Mouse (Mus musculus): ENCODE measurements around the gene Hoxd9.

The Hoxd9 gene

DNA sequence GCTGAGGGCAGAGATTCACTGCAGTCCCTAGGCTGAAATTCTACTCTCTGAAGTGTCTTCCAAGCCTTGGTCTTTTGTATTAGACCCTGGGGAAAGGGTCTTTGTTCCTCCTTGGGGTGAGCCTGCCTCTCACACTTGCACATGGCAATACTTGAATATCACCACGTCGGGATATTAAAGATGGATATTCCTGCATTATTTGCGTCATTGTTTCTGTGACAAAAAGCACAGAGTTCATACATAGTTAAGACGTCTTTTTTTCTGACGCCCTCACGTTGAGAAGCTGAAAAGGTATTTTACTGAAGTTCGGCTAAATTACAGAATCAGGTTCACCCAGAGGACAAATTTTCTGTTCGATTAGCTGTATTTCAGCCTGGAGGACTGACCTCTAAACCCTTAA is 32.8 kb downstream of the Hoxd9 start:
- in situ Hi-C loops (cut with MboI, MseI) = no loop called here

DNA sequence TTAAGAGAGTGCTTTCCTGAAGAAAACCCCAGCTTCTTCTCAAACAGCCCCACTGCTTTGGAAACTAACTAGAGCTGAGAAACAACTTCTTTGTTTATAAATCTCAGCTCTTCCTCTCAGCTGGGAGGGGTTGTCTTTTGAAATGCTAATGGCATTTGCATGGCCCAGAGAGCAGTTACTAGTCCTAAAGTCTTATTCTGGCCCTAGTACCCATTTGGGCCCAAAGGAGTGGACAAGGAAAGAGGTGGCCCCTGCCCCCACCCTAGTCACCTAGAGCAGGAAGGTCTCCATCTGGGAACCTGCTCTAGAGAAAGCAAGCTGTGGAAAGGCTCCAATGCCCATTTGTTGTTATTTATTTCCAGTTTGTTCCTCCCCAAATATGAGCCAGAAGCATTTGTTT is 33.5 kb downstream of the Hoxd9 start:
- in situ Hi-C loops (cut with MboI, MseI) = no loop called here

DNA sequence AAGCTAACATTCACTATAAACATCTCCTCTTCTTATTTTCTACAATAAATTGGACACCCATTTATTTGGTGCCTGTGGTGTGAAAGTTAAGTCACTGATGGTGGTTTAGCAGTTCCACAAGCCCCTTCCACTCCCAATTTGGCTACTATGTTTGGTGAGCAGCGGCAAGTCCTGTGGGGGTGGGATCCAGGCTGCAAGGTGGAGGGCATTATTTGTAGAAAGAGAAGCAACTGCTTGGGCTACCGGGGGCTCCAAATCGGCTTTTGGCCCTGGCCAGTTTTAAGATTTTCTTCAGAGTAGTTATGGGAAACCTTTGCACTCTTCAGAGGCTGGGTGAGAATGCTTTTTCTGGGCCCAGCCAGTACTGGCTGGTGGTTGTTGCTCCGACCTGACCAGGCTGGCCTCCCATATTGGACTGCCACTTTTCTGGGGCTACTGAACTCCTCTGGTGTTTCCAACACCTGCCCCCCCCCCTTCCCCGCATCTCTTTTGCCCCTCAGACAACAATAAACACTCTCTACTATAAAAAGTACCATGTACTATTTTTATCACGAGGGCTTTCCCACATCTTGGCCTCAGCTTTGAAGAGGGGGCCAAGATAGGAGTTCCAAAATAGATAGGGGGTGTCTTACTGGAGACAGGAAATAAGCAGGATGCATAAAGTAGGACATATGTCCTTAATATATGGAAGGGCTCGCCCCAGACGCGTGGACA is 34.4 kb downstream of the Hoxd9 start:
- in situ Hi-C loops (cut with MboI, MseI) = no loop called here

DNA sequence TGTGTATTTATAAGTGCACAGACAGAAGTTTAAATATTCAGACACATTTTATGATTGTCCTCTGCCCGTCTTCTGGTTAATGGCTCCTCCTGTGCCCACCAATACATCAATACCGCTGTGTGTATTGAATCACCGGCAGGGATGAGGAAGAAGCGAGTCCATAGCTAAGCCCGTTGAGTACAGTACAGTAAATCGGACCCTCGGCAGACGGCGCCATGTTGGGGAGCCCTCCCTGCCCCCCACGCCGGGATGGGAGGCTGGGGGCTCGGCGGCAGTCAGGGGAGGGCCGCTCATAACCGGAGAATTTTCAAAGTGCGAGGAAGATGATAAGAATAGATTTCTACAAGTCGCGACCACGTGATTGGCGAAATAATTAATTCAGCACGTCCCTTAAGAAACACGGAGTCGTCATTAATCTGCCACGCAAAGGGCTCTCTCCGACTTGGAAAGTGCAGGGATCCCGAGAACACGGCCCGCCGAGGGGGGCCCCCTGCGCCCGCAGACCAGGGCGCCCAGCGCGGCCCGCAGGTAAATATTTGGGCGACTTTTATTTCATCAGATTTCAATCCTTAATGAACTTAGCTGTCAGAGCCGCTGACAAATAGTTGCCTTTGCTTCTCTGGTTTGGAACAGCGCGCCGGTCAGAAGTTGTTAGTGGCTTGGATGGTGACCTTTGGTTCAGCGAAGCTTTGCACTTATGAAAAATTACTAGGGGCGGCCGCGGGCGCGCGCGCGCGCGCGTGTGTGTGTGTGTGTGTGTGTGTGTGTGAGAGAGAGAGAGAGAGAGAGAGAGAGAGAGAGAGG is 35.2 kb downstream of the Hoxd9 start:
- in situ Hi-C loops (cut with MboI, MseI) = no loop called here

DNA sequence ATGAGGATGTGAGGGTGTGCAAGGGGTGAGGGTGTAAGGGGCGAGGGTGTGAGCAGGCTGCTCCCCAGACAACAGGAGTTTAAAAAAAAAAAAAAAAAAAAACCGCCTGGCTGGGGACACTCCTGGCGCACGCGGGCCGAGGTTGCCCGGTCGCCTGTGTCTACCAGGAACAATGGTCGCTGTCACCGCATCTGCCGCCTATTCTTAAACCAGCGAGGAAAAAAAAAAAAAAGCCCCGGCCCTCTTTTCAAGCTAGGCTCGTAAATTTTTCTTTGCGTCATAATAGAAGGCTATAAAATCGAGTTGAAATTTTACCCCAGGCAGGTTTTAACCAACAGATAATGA is 35.8 kb downstream of the Hoxd9 start:
- in situ Hi-C loops (cut with MboI, MseI) = no loop called here

DNA sequence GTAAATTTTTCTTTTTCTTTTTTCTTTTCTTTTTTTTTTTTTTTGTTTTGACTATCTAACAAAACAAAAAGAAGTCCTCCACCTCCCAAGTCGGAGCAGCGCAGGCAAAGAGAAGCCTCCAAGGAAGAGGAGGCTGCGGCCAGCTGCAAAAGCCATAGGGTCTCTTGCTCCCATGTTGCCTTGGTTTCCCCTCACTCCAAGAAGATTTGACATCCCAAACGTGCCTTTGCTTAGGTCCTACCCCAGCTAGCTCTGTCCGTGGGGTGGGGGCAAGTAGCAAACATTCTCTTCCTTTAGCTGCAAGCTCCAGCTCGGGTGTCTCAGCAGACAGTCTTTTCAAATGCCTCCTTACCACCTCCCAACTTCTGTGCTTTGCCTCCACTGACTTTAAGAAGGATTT is 36.2 kb downstream of the Hoxd9 start:
- in situ Hi-C loops (cut with MboI, MseI) = no loop called here

DNA sequence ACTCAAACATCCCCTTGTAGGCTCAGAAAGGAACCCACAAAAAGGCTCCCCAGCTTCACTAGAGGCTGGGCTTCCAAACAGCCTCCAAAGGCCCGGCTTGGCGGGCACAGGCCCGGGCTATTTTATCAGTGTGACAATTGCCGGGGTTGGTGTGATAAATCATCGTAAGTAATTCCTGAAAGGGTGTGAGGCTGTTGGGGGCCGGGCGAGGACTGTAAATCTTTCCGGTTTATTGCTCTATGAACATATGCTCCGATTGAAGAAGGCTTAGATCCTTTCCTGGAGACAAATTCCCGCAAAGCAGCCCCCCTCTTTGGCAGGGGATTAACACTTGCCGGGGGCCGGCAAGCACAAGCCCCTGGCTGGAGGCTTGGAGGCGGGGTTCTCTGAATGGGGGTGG is 36.9 kb downstream of the Hoxd9 start:
- in situ Hi-C loops (cut with MboI, MseI) = no loop called here

DNA sequence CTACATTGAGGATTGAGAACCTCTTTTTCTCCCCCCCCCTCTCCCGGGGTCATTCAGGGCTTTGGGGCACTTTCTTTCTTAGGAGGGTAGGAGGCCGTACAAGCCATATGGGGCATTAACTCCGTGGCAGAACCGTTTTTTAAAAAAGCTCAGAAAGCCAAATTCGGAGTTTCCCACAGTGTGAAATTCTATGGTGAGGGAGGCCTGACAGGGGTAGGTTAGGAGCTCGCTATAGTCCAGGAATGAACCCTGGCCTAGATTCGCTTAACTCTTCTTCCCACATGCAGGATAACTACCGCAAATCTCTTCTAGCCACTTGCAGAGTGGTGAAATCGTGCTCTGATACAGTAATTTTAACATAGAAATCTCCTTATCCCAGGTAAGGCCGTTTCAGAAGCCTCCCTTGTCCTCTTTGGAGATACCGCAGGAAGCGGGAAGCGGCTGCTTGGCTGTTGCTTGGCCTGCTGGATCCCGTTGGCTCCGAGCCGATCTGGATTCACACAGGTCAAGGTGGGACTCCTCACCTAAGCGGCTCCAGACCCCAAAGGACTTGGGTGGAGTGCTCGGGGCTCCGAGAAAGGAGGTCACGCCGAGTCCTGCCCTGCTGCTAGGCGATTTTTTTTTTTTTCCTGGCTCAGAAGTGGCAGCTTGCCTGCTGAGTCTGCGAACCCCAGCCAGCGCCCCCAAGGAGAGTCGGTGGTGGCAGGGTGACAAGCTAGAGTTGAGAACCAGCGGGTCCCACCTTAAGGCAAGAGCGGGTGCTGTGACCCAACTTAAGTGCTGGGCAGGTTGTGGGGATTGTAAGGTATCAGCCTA is 37.7 kb downstream of the Hoxd9 start:
- in situ Hi-C loops (cut with MboI, MseI) = loop anchor here (5.0 kb wide), 1 partner anchor 97 kb away; no protein-coding TSS in a partner anchor

DNA sequence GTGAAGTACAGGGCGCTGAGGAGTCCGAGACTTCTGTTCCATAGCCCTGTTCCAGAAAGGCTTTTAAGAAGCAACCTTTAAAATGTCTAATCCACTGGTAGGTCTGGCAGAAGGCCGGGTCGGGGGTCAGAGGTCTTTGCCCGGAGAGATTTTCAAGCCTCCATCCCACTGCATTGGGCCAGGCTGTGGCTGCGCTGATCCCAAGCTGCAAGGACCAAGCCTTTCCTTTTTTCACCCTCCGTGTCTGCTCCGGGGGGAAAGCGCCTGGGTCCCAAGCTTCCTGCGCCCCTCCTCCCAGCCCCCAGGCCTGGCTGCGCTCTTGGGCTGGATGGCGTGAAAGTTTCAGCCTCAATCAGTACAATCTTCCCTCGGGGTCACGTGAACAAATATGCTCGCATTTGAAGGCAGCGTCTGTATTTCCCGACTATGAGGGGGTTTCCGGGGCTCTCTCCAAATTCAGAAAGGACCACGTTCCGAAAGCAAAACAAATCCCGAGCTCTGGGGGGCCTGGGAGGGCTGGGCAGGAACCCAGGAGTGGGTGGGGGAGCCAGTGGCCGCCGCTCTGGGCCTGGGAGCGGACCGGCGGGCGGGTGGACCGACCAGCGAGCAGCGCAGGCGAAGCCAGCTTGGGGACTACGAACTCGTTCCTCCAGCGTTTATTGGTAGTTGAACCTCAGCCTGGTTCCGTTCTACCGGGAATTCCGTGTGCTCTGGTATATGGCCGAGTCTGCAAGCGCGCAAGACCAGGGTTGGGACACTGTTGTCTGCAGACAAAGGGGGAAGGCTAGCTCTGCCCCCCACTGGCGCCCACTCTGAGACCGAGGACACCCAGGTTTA is 38.5 kb downstream of the Hoxd9 start:
- in situ Hi-C loops (cut with MboI, MseI) = loop anchor here (5.0 kb wide), 1 partner anchor 96 kb away; no protein-coding TSS in a partner anchor

DNA sequence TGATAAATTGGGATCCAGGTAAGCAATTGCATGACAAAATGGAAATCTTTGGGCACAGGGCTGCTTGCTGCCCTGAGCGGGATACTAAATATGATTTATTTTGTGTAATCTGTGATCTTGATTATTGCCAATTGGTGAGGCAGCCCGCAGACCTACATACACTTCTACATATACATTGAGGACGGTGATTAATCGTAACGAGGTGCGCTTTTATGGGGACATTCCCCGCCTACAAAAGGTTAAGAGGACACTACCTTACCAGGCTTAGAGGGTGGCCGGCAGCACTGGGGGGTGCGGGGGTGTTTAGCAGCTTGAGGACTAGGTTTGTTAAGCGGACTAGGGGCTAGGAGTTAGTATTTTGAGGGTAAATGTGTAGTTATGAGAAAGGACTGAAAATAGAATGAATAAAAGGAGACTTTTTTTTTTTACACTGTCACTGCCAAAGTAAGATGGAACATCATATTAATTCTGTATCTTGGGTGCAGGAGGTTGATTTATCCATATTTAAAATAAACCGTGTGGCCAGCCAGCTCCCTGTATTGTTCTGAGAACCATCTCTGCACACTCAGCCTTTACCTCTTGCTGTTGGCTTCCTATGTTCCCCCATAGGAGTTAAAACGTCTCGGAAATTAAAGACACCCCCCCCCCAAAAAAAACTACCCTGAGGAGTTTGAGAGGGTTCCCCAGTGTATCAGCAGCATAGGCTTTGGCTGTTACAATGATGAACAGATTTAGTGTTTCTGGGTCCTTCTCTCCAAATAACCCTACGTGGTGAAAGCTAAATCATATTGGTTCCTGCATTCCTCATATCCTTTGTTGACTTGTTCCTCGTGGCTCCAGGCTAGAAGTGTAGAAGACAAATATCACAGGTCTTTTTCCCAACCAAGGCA is 39.4 kb downstream of the Hoxd9 start:
- in situ Hi-C loops (cut with MboI, MseI) = loop anchor here (5.0 kb wide), 1 partner anchor 95 kb away; no protein-coding TSS in a partner anchor

DNA sequence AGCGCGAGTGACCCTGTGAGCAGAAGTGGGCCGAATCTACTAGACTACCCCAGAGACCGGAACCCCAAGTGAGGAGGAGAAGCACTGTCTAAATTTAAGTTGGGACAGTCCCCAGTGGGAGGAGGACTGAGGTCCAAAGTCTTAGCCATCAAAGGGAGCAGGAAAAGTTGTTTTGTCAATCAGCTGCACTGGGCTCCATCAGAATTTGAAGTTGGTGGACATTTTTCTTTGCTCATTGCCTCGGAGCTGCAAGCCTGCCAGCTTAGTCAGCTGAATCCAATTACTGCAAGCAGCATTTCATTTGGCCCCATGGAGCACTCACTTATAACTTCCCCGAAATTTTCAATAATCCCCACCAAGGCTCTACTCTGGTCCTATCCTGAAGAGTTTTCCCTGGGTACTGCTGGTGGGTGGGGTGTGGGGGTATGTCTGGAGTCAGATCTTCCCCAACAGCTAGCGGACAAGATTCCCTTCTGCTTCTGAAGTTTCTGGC is 40.1 kb downstream of the Hoxd9 start:
- in situ Hi-C loops (cut with MboI, MseI) = loop anchor here (5.0 kb wide), 1 partner anchor 95 kb away; no protein-coding TSS in a partner anchor

DNA sequence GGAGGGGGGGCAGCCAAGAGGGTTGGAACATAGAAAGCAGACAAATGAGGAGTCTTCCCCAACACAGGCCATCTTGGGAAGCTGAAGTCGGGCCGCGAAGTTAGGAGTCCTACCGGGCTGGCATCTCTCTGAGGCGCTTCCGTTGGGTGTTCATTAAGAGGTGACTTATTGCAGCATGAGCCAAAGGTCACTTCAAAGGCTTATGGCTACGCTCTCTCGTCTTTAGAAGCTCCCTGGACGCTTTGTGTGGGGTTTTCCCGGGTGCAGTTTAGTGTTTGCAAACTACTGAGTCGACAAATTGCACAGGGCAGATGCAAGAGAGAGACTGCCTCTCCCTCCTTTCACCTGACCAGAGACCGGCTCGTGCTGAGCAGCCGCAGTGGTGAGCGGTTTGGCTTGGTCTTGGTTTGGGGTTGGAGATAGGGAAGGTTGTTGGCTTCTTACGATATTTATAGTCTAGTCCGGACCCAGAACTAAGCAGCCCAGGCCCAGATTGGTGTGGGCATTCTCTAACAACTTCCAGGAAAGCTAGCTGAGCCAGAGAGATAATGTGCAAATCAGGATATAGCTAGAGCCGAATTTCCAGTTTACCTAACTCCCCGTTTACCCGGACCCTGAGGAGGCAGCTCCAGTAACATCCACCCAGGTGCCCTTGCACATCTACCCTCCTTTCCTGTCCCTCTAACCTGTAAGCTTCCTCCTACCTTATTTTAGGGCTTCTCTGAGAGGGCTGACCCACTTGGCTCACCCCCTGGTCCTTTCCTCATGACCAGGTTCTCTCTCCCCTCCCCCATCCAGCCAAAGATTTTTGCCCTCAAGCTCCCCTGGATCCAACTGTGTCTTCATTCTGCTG is 41.3 kb downstream of the Hoxd9 start:
- in situ Hi-C loops (cut with MboI, MseI) = loop anchor here (5.0 kb wide), 1 partner anchor 93 kb away; no protein-coding TSS in a partner anchor

DNA sequence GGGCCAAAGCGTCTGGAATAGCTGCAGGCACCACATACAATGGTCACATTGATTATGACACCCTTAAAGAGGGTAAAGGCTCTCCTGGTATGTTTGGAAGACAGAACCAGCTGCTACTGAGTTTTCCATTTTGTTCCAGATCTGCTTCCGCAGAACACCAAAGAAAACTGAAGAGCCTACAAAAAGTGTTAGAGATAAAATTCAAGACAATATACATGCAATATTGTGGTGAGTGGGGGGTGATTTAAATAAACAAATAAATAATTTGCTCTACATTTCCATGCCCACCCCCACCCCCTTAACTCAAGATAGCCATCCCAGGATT is 41.9 kb downstream of the Hoxd9 start:
- in situ Hi-C loops (cut with MboI, MseI) = loop anchor here (5.0 kb wide), 1 partner anchor 93 kb away; no protein-coding TSS in a partner anchor

DNA sequence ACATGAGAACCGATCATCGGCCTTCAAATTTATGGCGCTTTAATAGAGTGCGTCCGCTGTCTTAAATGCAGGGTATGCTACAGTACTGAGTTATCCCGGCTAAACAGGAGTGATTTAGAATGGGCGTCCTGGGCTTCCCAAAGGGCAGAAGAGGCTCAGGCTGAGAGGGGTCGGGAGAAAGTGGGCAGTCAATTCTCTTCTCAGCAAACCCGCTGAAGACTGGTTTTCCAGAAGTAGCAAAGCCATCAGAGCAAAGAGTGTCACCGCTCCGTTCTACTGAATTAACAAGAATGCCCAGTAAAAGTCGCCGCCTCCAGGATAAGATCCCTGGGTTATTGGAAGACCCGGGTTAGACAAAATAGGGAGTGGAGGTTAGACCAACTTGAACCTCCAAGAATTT is 42.3 kb downstream of the Hoxd9 start:
- in situ Hi-C loops (cut with MboI, MseI) = loop anchor here (5.0 kb wide), 1 partner anchor 92 kb away; no protein-coding TSS in a partner anchor

DNA sequence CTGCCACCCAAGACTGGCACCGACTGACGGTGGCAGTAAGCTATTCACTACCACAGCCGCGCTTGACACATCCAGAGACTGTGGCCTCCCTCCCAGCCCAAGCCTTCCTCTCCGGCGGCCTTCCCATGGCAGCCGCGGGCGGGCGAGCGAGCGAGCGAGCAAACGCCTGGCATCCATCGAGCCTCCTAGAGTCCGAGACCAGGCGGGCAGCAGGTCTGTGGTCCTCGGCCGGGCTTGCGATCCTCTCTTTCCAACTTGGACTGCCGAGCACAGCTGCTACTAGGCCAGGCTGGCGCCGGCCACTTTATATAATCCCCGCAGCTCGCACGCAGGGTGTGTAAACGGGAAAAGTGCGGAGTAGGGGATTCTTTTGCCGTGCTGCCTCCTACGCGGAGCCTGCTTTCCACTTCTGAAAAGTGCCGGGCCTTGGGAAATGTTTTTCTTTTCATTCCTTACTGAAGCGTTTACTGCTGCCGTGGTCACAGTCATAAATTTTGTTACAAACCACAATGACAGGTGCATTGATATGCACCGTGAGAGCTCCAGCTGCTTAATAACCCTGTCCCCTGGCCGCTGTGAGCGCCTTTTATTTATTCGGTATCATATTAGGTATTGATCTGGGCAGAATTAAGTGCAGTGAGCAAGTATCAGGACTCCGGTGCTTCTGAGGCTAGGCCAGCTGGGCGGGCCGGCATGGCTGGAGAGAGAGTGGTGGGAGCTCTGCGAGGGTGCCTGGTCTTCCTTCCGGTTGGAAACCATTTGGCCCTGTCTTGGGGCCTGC is 43.0 kb downstream of the Hoxd9 start:
- in situ Hi-C loops (cut with MboI, MseI) = no loop called here

DNA sequence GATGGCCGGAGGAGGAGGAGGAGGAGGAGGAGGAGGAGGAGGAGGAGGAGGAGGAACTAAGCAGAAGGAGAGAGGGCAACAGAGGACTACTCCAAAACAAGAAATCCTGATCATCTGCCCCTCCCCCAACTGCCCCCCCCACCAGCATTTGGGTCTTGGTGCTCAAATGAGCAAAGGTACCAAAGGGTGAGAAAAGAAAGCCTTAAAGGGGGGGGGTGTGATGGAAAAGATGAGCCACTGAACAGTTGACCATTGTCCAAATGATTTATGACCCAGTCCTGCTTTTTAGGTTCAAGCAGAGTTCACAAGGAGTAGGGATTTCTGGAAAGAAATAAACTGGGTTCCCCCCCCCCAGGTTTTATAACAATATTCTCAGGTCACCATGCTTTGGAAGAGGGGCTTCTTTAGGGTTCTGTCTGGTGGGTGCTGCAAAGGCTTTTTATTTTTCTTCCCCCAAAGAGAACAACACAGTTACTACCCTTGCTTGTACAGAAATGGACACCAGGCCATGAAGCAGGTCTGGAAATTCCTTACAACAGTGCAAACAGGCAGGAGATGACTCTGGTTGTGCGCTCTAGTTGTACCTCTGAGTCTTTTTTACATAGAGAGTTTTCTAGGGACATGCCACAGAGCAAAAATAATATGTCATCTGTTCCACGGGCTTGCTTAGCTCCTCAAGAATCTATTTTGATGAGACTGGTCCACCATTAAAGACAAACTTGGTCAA is 43.9 kb downstream of the Hoxd9 start:
- in situ Hi-C loops (cut with MboI, MseI) = no loop called here

DNA sequence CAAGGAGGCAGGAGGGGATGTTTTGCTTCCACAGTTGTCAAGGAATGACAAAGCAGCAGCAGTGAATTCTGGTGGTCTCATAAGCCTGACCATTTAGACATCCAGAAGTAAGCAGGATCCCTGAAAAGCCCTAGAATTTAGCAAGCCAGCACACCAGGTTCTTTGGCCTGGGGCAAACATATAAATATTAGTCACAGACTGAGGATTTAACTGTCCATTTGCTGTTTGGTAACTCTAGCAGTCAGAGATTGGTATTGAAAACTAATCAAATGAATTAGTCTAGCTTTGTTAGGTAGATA is 44.4 kb downstream of the Hoxd9 start:
- in situ Hi-C loops (cut with MboI, MseI) = no loop called here

All from regulatory T cell (primary cell).